Mouse (Mus musculus) hindbrain, embryonic 11.5 days (tissue): Measurements from ENCODE around the gene Cyp2u1. TPM values are rescaled to one million over a fixed set of nuclear protein-coding genes. Genes with fewer than 3 reads are reported as not detected.

ENCODE experiments used
- ATAC-seq: fragments of 200-750 bp; cut with Nextera tagmentation; 2 replicates; pipeline ENCODE4 v1.8.0; 2017; ENCODE audit warnings: mild to moderate bottlenecking, moderate TSS enrichment, moderate library complexity; ENCODE audit not compliant: low FRiP score
- DNase-seq: peaks from one replicate; pipeline ENCODE4 v3.0.0-alpha.2; 2015; ENCODE audit warnings: low spot score
- H3K27ac ChIP-seq: fragments of 300-500 bp; sonication (generic); 2 replicates; pipeline ENCODE4 v1.5.1; 2014; ENCODE audit warnings: mild to moderate bottlenecking, low read depth, low read length
- H3K27me3 ChIP-seq: fragments of 300-500 bp; sonication (generic); 2 replicates; pipeline ENCODE4 v1.6.1; 2014; ENCODE audit warnings: mild to moderate bottlenecking, low read length, moderate library complexity, mixed read lengths; ENCODE audit not compliant: control insufficient read depth, insufficient read depth
- H3K36me3 ChIP-seq: fragments of 300-500 bp; sonication (generic); 2 replicates; pipeline ENCODE4 v1.6.1; 2014; ENCODE audit warnings: mild to moderate bottlenecking, low read length, moderate library complexity, mixed read lengths; ENCODE audit not compliant: control insufficient read depth, insufficient read depth
- H3K4me1 ChIP-seq: fragments of 300-500 bp; sonication (generic); replicated peaks from 2 replicates; pipeline ENCODE4 v1.6.1; 2014; ENCODE audit warnings: low read length, mixed read lengths; ENCODE audit not compliant: control insufficient read depth, insufficient read depth
- H3K4me2 ChIP-seq: fragments of 300-500 bp; sonication (generic); replicated peaks from 2 replicates; pipeline ENCODE4 v1.6.1; 2014; ENCODE audit warnings: mild to moderate bottlenecking, low read depth, low read length
- H3K4me3 ChIP-seq: fragments of 300-500 bp; sonication (generic); 2 replicates; pipeline ENCODE4 v1.5.1; 2014; ENCODE audit warnings: low read depth, low read length
- H3K9ac ChIP-seq: fragments of 300-500 bp; sonication (generic); 2 replicates; pipeline ENCODE4 v1.6.1; 2014; ENCODE audit warnings: low read depth, low read length
- H3K9me3 ChIP-seq: fragments of 300-500 bp; sonication (generic); 2 replicates; pipeline ENCODE4 v1.6.1; 2016; ENCODE audit warnings: low read length; ENCODE audit not compliant: control insufficient read depth
- WGBS: fragments of 180-500 bp; shearing (Covaris S2); extraction: QIAGEN DNeasy Blood & Tissue Kit; methylation state at CpG from one replicate; pipeline ENCODE4 v1.1.7; 2014; 5-methylcytosine and 5-hydroxymethylcytosine counted together
- polyA plus RNA-seq: library from polyadenylated mRNA; unstranded; fragments of >200 nt; fragmentation: Nextera tagmentation; extraction: Ambion mirVana; gene quantifications from 2 replicates; pipeline ENCODE4 v1.2.1, GENCODE M21; 2014

Gene Cyp2u1
- polyA plus RNA-seq, 1 experiment from 2014 or later = 3.0 TPM

DNA sequence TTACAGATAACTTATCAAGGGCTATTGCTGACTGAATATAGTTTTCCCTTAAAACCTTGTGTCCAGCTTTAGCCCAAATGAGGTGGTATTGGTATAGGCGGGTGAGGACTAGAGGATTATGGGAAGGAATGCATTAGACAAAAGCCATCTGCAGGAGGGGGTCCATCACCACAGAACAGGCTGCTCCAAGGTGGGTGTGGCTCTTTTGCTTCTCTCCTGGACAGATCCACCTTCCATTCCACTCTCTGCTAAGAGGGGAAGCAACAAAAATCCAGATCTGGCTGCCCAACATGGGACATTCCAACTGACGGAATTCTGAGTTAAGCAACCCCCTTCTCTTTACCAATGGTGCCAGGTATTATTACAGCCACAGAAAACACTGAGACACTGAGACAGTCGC, 44.1 kb downstream of the Cyp2u1 start:
- ATAC-seq (no peak), DNase-seq (no peak)
- H3K36me3 ChIP-seq = no peaks in the 10 kb centered on the region
- no peak overlapping the region for H3K4me2 ChIP-seq
- no peak overlapping the region for H3K27ac ChIP-seq
- H3K9ac ChIP-seq = no peak overlapping the region
- H3K4me1 ChIP-seq = no peaks in the 10 kb centered on the region
- H3K4me3 ChIP-seq = no peak overlapping the region
- WGBS = 90% methylated on average over 3 of the region's 3 CpGs
- no peaks in the 10 kb centered on the region for H3K9me3 ChIP-seq
- H3K27me3 ChIP-seq = no peaks in the 10 kb centered on the region

DNA sequence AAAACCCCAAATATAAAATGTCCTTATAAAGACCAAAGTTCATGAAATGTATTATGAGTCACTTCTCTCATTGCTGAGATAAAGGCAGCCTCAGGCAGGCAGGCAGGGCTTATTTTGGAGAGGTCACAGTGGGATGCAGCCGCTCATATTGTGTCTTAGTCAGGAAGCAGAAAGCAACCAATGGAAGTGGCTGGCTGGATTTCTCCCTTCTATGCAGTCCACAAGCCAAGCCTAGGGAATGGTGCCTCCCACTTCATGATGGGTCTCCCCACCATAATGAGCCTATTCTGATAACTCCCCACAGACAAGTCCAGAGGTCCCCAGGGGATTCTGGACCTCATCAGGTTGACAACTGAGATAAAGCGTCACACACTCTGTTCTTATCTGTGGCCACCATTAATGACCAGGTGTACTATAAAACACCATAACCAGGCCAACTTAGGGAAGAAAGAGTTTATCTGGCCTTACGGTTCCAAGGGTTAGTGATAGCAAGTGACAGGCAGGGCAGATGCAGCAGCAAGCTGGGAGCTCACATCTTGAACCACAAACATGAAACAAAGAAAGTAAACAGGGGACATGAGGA, 47.5 kb downstream of the Cyp2u1 start:
- no peak overlapping the region for H3K27ac ChIP-seq
- no peaks in the 10 kb centered on the region for H3K9me3 ChIP-seq
- H3K4me1 ChIP-seq = no peaks in the 10 kb centered on the region
- H3K4me2 ChIP-seq = no peak overlapping the region
- no peak overlapping the region for H3K9ac ChIP-seq
- H3K4me3 ChIP-seq = no peak overlapping the region
- H3K27me3 ChIP-seq = no peaks in the 10 kb centered on the region
- WGBS = 99% methylated on average over 3 of the region's 3 CpGs
- DNase-seq (no peak), ATAC-seq (no peak)
- no peaks in the 10 kb centered on the region for H3K36me3 ChIP-seq

DNA sequence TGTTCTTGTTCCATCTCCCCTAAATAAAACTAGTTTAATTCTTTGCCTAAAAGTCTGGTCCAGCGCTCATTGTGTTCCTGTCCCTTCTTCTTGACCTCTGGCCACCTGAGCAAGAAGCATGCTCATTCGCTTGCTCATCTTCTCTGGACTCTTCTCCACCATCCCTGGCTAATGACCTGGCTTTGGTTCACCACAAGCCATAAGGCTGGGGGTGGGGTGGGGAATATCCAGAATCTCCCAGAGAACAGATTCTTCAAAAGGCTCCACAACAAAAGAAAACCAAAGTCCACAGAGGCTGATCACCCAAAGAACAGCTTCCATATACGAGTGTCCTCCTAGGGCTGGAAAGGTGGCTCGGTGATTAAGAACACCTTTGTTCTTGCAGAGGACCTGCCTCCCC, 48.0 kb downstream of the Cyp2u1 start:
- no peak overlapping the region for H3K4me2 ChIP-seq
- no peaks in the 10 kb centered on the region for H3K27me3 ChIP-seq
- no peak overlapping the region for H3K9ac ChIP-seq
- WGBS = 93% methylated on average over 4 of the region's 4 CpGs
- no peaks in the 10 kb centered on the region for H3K36me3 ChIP-seq
- no peak overlapping the region for H3K27ac ChIP-seq
- no peak overlapping the region for H3K4me3 ChIP-seq
- no peak for ATAC-seq
- DNase-seq = no peak
- no peaks in the 10 kb centered on the region for H3K4me1 ChIP-seq
- no peaks in the 10 kb centered on the region for H3K9me3 ChIP-seq

DNA sequence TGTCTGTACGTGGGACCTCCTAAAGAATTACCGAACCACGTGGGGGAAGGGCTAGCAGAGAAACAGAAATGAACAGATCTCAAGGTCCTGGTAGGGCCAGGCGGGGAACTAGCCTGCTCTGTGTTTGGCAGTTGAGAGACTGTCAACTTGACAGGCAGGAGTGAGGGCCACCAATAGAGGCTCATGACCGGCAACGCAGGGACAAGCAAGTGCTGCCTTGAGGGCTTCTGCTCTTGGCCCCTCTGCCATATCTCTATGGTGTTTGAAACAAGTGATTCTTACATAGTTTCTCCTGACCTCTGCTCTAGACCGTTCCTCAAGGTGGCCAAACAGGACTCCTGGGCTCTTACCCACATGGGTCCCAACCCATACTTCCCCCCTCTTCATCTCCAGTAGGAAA, 51.4 kb downstream of the Cyp2u1 start:
- Histone ChIP-seq H3K4me1 (no peaks in the 10 kb centered on the region), H3K9ac (no peak overlapping the region), H3K27me3 (no peaks in the 10 kb centered on the region), H3K9me3 (no peaks in the 10 kb centered on the region), H3K27ac (no peak overlapping the region), H3K36me3 (no peaks in the 10 kb centered on the region), H3K4me2 (no peak overlapping the region), H3K4me3 (no peak overlapping the region)
- ATAC-seq = no peak
- no peak for DNase-seq
- 93% methylated on average over 7 of the region's 7 CpGs for WGBS

DNA sequence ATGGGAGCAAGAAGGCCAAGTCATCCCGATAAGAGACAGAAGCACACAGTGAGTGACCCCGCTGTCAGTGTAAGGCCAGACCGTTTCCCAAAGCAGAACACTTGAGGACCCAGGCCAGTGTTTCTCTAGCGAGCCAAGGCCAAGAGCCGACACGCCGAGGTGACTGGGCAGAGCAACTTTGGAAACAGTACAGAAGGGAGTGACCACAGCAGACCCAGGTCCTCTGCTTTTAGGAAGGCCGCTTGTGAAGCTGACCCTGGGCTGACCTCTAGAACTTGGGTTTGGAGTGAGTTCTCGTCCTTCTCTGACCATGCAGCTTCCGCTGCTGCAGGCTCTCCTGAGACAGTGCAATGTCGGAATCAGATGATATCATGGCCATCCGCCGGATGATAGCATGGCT, 52.0 kb downstream of the Cyp2u1 start:
- H3K27me3 ChIP-seq = no peaks in the 10 kb centered on the region
- H3K27ac ChIP-seq = no peak overlapping the region
- no peak overlapping the region for H3K4me2 ChIP-seq
- 90% methylated on average over 13 of the region's 13 CpGs for WGBS
- no peaks in the 10 kb centered on the region for H3K36me3 ChIP-seq
- DNase-seq = no peak
- no peaks in the 10 kb centered on the region for H3K9me3 ChIP-seq
- H3K9ac ChIP-seq = no peak overlapping the region
- no peaks in the 10 kb centered on the region for H3K4me1 ChIP-seq
- no peak overlapping the region for H3K4me3 ChIP-seq
- no peak for ATAC-seq

DNA sequence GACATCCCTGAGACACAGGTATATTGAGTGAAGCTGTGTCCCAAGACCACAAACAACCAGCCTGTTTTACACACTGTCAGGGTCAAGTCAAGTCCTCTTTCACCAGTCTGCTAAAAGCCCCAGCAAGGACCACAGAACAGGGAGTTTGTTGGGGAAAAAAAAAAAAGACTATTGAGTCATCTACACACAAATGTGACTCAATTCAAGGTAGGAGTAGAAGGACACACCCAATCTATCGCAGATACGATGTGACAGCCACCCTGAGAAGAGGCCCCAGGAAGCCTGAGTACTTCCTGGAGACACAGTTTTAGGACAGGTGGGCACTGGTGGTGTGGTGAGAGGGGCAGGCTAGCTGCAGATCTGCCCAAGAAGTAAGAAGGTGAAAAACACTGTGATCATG, 52.7 kb downstream of the Cyp2u1 start:
- Histone ChIP-seq H3K9ac (no peak overlapping the region), H3K9me3 (no peaks in the 10 kb centered on the region), H3K27ac (no peak overlapping the region), H3K4me2 (no peak overlapping the region), H3K4me3 (no peak overlapping the region), H3K36me3 (no peaks in the 10 kb centered on the region), H3K27me3 (no peaks in the 10 kb centered on the region), H3K4me1 (no peaks in the 10 kb centered on the region)
- WGBS = 93% methylated on average over 2 of the region's 2 CpGs
- ATAC-seq (no peak), DNase-seq (no peak)

DNA sequence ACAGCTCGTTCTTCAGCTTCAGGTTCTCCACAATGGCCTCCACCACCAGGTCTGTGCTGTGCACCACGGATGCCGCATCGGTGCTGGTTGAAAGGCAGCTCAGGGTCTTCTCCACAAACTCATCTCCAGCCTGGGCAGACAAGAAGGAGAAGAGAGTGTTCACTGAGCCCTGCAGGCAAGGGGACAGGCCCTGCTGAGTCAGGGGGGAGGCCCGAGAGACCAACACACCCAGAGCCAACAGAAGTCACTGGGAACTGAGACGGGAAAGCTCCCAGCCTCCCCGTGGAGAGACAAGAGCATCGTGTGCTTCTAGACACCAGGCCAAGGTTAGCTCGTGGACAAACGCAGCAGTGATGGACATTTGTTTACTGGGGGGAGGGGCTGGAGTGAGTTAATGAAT, 54.6 kb downstream of the Cyp2u1 start:
- ATAC-seq = no peak

DNA sequence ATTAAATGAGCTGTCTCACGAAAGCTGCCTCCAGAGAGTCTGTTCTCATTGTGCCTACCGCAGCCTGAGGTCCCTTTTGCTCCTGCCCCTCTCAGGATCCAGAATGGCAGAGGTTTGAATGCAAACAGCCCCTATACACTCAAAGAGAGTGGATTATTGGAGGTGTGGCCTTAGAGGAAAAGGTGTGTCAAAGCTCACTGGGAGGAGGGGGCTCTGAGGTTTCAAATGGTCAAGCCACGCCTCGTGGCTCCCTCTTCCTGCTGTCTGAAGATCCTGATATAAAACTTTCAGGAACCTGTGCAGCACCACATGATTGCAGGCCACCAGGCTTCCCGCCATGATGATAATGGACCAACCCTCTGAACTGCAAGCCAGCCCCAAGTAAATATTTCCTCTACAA, 55.2 kb downstream of the Cyp2u1 start:
- Histone ChIP-seq H3K4me1 (no peaks in the 10 kb centered on the region), H3K9ac (no peak overlapping the region), H3K27me3 (no peaks in the 10 kb centered on the region), H3K36me3 (no peaks in the 10 kb centered on the region), H3K27ac (no peak overlapping the region), H3K9me3 (no peaks in the 10 kb centered on the region), H3K4me3 (no peak overlapping the region), H3K4me2 (no peak overlapping the region)
- WGBS = 80% methylated on average over 5 of the region's 5 CpGs
- ATAC-seq (no peak), DNase-seq (no peak)

More for the DNA sequence above, 54.6 kb downstream of the Cyp2u1 start:
- Histone ChIP-seq H3K36me3 (no peaks in the 10 kb centered on the region), H3K4me3 (no peak overlapping the region), H3K9ac (no peak overlapping the region), H3K4me1 (no peaks in the 10 kb centered on the region), H3K9me3 (no peaks in the 10 kb centered on the region), H3K4me2 (no peak overlapping the region), H3K27me3 (no peaks in the 10 kb centered on the region), H3K27ac (no peak overlapping the region)
- WGBS = 85% methylated on average over 10 of the region's 10 CpGs
- DNase-seq = no peak

DNA sequence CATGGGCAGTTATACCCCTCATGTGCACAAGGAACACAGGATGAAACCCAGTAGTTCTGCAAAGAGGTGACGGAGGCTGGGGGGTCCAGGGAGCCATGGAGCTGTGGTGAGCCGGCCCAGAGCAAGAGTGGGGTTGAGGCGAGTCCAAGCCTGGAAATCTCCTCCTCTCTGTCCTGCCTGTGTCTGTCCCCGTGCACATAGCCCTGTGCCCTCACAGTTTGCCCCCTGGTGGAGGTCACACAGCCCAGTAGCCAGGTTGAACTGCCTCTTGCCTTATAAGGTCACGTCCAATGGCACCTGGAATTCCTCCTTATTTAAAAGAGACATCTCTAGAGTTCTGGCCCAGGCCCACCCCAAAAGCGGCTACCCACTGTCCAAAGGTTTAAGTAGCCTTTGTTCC, 55.6 kb downstream of the Cyp2u1 start:
- H3K4me2 ChIP-seq = no peak overlapping the region
- no peak overlapping the region for H3K9ac ChIP-seq
- no peak overlapping the region for H3K27ac ChIP-seq
- 82% methylated on average over 6 of the region's 6 CpGs for WGBS
- no peaks in the 10 kb centered on the region for H3K9me3 ChIP-seq
- H3K36me3 ChIP-seq = no peaks in the 10 kb centered on the region
- ATAC-seq (no peak), DNase-seq (no peak)
- no peaks in the 10 kb centered on the region for H3K27me3 ChIP-seq
- H3K4me1 ChIP-seq = no peaks in the 10 kb centered on the region
- H3K4me3 ChIP-seq = no peak overlapping the region
